Mouse (Mus musculus) ovary, postnatal 36 days (tissue): ENCODE measurements around the gene Itgb5.

Source experiments
- DNase-seq: peaks from one replicate; pipeline ENCODE4 v3.0.0; 2022; ENCODE audit warnings: low spot score, mixed read lengths

Itgb5 gene

GRCm38 (mm10) chr16:33832728-33833428 lies 3.4 kb downstream of the Itgb5 start:
- no peak for DNase-seq

- DNase-seq: no peak
Observed at GRCm38 (mm10) chr16:33833429-33833753, 3.9 kb downstream of the Itgb5 start.

GRCm38 (mm10) chr16:33833781-33834482 lies 4.5 kb downstream of the Itgb5 start:
- DNase-seq: peak; percentile 63

GRCm38 (mm10) chr16:33836676-33837075 lies 7.2 kb downstream of the Itgb5 start:
- DNase-seq: peak; percentile 28

GRCm38 (mm10) chr16:33837191-33837590 lies 7.7 kb downstream of the Itgb5 start:
- no peak for DNase-seq

GRCm38 (mm10) chr16:33840616-33841015 lies 11.2 kb downstream of the Itgb5 start:
- no peak for DNase-seq

GRCm38 (mm10) chr16:33842081-33842880 lies 12.8 kb downstream of the Itgb5 start:
- no peak for DNase-seq

- no peak for DNase-seq
Observed at GRCm38 (mm10) chr16:33844150-33844611, 14.7 kb downstream of the Itgb5 start.

- DNase-seq: no peak
Observed at GRCm38 (mm10) chr16:33844866-33845265, 15.4 kb downstream of the Itgb5 start.

- DNase-seq: no peak
Observed at GRCm38 (mm10) chr16:33853271-33853670, 23.8 kb downstream of the Itgb5 start.

GRCm38 (mm10) chr16:33858766-33859165 lies 29.3 kb downstream of the Itgb5 start:
- DNase-seq: no peak

- no peak for DNase-seq
Observed at GRCm38 (mm10) chr16:33859380-33859779, 29.9 kb downstream of the Itgb5 start.

- peak; percentile 74 for DNase-seq
Observed at GRCm38 (mm10) chr16:33859988-33860700, 30.7 kb downstream of the Itgb5 start.

GRCm38 (mm10) chr16:33862406-33862805 lies 32.9 kb downstream of the Itgb5 start:
- no peak for DNase-seq

GRCm38 (mm10) chr16:33863208-33863751 lies 33.8 kb downstream of the Itgb5 start:
- no peak for DNase-seq

GRCm38 (mm10) chr16:33870224-33870785 lies 40.8 kb downstream of the Itgb5 start:
- no peak for DNase-seq

GRCm38 (mm10) chr16:33870988-33871758 lies 41.7 kb downstream of the Itgb5 start:
- DNase-seq: no peak

- DNase-seq: no peak
Observed at GRCm38 (mm10) chr16:33871865-33872443, 42.5 kb downstream of the Itgb5 start.

- DNase-seq: no peak
Observed at GRCm38 (mm10) chr16:33873282-33873681, 43.8 kb downstream of the Itgb5 start.

- DNase-seq: peak; percentile 48
Observed at GRCm38 (mm10) chr16:33878041-33878783, 48.7 kb downstream of the Itgb5 start.
